Mouse (Mus musculus) adrenal gland, postnatal 4 days (tissue): ENCODE results near the gene Rxrb. TPM values are rescaled to one million over a fixed set of nuclear protein-coding genes. Genes with fewer than 3 reads are reported as not detected.
A peak's percentile ranks its signal among the peaks of the same experiment; 100 is the strongest.
"Not testable (repeated sequence)": the region's sequence is repeated elsewhere in the genome, so short reads cannot be mapped to it uniquely, and the experiment has no call there.

ENCODE experiments used
- DNase-seq, 2 experiments: peaks; one replicate each; pipeline ENCODE4 v3.0.0; 2021 to 2022; ENCODE audit warnings: low spot score in 2 of 2, mixed read lengths in 2 of 2
- long read RNA-seq, 2 experiments: library from polyadenylated mRNA; stranded (forward); transcript quantifications; one replicate each; pipeline ENCODE4 v2.0.0; 2021
- total RNA-seq, 2 experiments: library from RNA; stranded (reverse); gene quantifications; 2 replicates each; pipeline ENCODE4 v1.2.3; 2021

Gene Rxrb
- total RNA-seq = 10 to 100 TPM; 74.5 to 78.0 TPM
- long read RNA-seq, experiment 1, transcript Rxrb-201 (10 exons, 2,627 nt) = minor isoform, 37 of 126 reads
- long read RNA-seq, experiment 1, transcript Rxrb-207 (10 exons, 2,577 nt) = major isoform, 38 of 126 reads
- long read RNA-seq, experiment 1, transcript Rxrb-202 (10 exons, 2,283 nt) = minor isoform, 10 of 126 reads
- long read RNA-seq, experiment 1, transcript Rxrb-204 (1 exons, 939 nt) = minor isoform, 5 of 126 reads
- long read RNA-seq, experiment 1, partial matches to known transcripts = 7 of 126 reads
- long read RNA-seq, experiment 1, other reads (novel, unspliced or antisense) = 25 of 126 reads
- long read RNA-seq, experiment 2, transcript Rxrb-202 (10 exons, 2,283 nt) = minor isoform, 8 of 174 reads
- long read RNA-seq, experiment 2, transcript Rxrb-207 (10 exons, 2,577 nt) = major isoform, 58 of 174 reads
- long read RNA-seq, experiment 2, transcript Rxrb-203 (10 exons, 2,502 nt) = minor isoform, 6 of 174 reads
- long read RNA-seq, experiment 2, transcript Rxrb-201 (10 exons, 2,627 nt) = minor isoform, 46 of 174 reads
- long read RNA-seq, experiment 2, partial matches to known transcripts = 37 of 174 reads
- long read RNA-seq, experiment 2, other reads (novel, unspliced or antisense) = 14 of 174 reads

GRCm38 (mm10) chr17:34031465-34032173 lies at the start of gene Rxrb, which contains the start of gene Slc39a7:
Gene Rxrb, plus strand, starts transcription at chr17:34031812.
Gene Slc39a7, minus strand, starts transcription at chr17:34031682.
- DNase-seq = peak; percentile 98 to 99

GRCm38 (mm10) chr17:33982136-33982535 lies 49.5 kb upstream of the Rxrb start:
- not testable (repeated sequence) for DNase-seq

GRCm38 (mm10) chr17:33991788-33992664 lies 39.6 kb upstream of the Rxrb start:
- DNase-seq = peak in 1 of 2 experiments; percentile 35

GRCm38 (mm10) chr17:33994959-33995358 lies 36.7 kb upstream of the Rxrb start:
- DNase-seq = no peak

- DNase-seq = no peak
Observed at GRCm38 (mm10) chr17:33995651-33996050, 36.0 kb upstream of the Rxrb start.

GRCm38 (mm10) chr17:33997025-33997424 lies 34.6 kb upstream of the Rxrb start:
- DNase-seq = not testable (repeated sequence)

- DNase-seq = not testable (repeated sequence)
Observed at GRCm38 (mm10) chr17:33998697-33999096, 32.9 kb upstream of the Rxrb start.

- DNase-seq = no peak
Observed at GRCm38 (mm10) chr17:33999341-34000149, 32.1 kb upstream of the Rxrb start.

- DNase-seq = peak; percentile 74 to 80
Observed at GRCm38 (mm10) chr17:34000150-34000537, 31.5 kb upstream of the Rxrb start, which contains the start of gene H2-K1. Gene H2-K1, minus strand, starts transcription at chr17:34000347.

- DNase-seq = not testable (repeated sequence)
Observed at GRCm38 (mm10) chr17:34000796-34001195, 30.8 kb upstream of the Rxrb start.

- no peak for DNase-seq
Observed at GRCm38 (mm10) chr17:34003426-34003825, 28.2 kb upstream of the Rxrb start.

GRCm38 (mm10) chr17:34006570-34006969 lies 25.0 kb upstream of the Rxrb start:
- no peak for DNase-seq

- DNase-seq = no peak
Observed at GRCm38 (mm10) chr17:34010156-34010555, 21.5 kb upstream of the Rxrb start.

GRCm38 (mm10) chr17:34013436-34013835 lies 18.2 kb upstream of the Rxrb start:
- no peak for DNase-seq

- no peak for DNase-seq
Observed at GRCm38 (mm10) chr17:34021539-34022413, 9.8 kb upstream of the Rxrb start.

- no peak for DNase-seq
Observed at GRCm38 (mm10) chr17:34022414-34022783, 9.2 kb upstream of the Rxrb start.

- no peak for DNase-seq
Observed at GRCm38 (mm10) chr17:34022987-34023386, 8.6 kb upstream of the Rxrb start.

- no peak for DNase-seq
Observed at GRCm38 (mm10) chr17:34023678-34024077, 7.9 kb upstream of the Rxrb start.

- peak; percentile 67 to 75 for DNase-seq
Observed at GRCm38 (mm10) chr17:34024317-34024821, 7.2 kb upstream of the Rxrb start, which contains the start of gene Ring1. Gene Ring1, minus strand, starts transcription at chr17:34024680.
